Mouse (Mus musculus) skeletal muscle tissue, adult 2 months (tissue): ENCODE measurements at regions not wholly inside any gene's neighbourhood (a gene's known extent, or its start where the extent isn't known, plus 50 kb on each side); places are given as distances from the start of the nearest gene placed in this dataset.

Experiments
- DNase-seq: peaks from one replicate; pipeline ENCODE4 v3.0.0-alpha.2; 2012; ENCODE audit warnings: low read depth, low spot score

DNA sequence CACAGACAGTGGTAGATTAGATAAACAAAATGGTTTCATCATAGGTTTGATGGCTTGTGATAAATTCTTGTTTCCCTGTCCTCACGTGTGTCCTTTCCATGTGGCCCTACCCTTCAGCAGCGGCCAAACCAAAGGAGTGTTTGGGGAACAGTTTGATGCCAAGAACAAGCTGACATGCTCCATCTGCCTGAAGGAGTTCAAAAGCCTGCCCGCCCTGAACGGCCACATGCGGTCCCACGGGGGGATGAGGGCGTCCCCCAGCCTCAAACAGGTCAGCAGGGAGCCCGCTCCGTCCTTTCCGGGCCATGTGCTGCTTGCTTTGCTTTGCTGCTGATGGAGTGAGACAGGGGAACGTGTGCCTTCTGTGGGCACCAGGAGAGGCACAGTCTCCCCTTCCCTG, 51.0 kb upstream of the Mrps10 start:
- no peak for DNase-seq

DNA sequence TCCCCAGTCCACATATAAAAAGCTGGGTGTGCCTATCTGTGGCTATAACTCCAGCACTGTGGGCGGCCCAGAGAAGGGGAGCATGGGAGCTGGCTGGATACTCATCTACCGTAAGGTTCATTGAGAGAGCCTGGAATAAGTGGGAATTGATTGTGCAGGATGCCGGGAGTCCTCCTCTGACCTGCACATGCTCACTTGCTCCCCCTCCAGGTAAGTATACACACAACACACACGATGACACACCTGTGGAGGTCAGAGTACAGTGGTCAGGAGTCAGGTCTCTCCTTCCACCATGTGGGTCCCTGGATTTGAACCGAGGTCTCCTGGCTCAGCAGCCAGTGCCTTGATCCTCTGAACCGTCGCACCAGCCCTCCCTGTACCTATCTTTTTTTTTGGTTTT, 55.5 kb upstream of the Mrps10 start:
- no peak for DNase-seq

DNA sequence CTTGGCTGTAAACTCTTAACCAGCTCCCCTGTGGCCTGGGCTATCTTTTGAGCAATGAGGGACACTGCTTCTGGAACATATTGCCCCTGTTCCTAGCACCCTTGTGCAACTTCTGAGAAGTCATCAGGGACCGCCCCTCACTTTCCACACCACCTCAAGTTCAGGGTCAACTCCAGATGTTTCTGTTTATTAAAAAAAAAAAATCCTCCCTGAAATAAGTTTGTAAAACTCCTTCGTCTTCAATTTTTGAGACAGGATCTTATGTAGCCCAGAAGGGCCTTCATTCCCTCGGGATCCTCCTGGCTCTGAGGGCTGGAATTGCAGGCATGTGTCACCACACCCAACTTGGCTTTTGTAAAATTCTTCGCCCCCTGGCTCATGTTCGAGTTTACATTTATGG, 57.4 kb upstream of the Mrps10 start:
- DNase-seq = peak; percentile 21

DNA sequence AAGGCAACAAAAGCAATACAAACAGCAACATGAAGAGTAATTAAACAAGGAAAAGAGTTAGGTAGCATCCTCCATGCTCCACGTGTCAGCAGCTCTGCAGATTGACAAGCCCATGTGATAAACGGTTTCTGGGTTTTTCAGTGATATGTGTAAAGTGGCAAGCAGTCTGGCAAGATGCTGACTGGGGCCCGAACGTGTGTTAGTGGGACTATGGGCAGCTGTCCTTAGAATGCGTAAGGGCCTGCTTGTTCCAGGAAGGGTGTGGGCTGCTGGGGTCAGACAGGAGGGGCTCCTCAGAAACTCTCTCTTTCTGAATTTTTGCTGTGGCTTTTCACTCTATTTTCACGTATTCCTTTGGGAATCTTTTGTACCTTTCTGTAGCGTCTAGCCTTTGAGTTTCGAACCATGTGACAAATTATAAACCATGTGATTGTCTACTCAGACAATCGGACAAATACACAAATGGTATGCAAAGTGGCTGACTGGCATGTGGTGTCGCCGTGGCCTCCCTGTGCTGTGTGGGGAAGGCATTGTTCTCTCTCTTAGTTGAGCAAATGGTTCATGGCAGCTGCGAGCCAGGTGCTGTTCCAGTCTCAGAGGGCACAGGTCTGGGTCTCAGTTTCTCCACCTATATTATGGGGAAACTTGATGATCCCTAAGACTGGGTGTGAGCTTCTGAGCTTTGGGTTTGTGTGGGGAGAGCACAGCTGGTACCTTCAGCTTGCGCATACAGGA, 62.5 kb upstream of the Mrps10 start:
- DNase-seq = no peak

DNA sequence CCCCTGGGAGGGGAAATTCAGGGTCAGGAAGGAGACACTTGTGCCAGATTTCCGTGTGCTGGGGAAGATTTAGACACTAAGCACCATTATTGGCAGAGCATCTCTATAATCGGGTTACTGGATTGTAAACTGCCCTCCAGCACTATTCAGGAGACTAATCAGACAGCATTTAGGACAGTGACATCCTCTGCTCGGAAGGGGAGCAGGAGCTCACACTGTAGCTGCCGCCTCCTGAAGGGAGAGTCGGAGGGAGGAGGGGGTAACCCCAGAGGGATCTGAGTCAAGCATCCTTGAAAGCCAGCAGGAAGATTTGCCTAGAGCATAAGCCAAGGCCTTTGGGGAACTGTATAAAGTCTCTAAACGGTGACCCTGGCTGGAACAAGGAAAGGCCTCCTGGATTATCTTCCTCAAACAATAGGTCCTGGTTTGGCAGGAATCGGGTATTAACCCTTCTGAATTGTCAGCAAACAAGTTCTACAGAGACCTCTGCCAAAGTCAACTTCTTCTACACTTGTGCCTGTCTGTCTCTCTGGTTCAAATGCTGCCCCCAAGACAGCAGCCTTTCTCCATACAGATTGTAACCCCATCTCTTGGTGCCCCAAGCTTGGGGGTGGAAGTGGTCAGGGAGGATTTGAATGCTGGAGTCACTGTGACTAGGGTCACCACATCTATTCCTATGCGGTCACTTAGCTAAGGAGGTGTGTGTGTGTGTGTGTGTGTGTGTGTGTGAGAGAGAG, 64.1 kb upstream of the Mrps10 start:
- DNase-seq = peak; percentile 18

DNA sequence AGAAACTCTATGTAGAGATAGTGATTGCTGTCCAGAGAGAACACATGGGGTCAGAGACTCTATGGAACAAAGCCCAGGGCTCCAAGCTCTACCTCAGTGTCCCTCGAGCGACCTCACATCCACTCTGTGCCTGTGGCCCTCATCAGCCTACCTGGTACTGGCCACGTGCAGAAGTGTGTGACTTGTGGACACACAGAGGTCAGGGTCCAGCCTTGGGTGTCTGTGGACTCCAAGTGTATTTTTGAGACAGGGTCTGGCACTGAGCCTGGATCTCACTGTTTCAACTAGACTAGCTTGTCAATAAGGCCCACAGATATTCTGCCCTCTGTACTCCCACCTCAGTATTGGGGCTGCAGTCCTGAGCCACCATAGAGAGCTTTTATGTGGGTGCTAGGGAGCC, 65.1 kb upstream of the Mrps10 start:
- DNase-seq = no peak

DNA sequence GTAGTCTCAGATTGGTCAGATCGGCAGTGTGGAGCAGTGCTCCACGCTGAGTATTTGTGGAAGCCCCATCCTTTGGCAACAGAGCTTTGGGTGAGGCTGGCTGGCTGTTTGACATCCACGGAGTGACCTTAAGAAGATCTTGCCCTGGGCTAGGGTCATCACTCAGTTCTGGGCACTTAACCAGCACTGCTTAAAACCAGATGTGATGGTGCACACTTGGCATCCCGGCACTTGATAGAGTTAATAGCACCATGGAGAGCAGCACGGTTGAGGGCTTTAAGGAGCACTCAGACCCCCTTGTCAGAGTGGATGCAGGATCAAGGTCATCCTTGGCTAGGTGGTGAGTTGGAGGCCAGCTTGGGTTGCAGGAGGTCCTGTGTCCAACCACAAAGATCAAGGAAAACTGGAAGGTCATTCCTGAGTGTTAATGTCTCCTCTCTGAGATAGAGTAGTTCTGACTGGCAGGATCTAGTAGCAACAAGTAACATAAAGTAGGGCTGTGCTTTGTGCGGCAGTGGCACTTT, 70.2 kb upstream of the Mrps10 start:
- no peak for DNase-seq

DNA sequence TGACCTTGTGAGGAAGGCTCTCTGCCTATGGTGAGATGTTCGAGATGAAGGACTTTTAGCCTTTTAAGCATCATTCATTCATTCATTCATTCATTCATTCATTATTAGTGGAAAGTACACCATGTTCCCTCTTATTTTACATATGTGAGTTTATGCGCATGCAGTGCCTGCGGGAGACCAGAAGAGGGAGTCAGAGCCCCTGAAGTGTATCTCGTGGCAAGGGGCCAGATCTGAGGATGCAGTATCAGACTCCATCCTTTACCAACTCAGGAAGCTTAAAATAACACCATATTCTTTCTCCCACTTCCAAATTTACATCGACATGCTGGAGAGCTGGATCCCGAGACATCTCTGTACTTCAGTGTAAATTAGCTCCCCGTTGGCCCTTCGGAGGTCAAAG, 70.7 kb upstream of the Mrps10 start:
- DNase-seq = no peak

DNA sequence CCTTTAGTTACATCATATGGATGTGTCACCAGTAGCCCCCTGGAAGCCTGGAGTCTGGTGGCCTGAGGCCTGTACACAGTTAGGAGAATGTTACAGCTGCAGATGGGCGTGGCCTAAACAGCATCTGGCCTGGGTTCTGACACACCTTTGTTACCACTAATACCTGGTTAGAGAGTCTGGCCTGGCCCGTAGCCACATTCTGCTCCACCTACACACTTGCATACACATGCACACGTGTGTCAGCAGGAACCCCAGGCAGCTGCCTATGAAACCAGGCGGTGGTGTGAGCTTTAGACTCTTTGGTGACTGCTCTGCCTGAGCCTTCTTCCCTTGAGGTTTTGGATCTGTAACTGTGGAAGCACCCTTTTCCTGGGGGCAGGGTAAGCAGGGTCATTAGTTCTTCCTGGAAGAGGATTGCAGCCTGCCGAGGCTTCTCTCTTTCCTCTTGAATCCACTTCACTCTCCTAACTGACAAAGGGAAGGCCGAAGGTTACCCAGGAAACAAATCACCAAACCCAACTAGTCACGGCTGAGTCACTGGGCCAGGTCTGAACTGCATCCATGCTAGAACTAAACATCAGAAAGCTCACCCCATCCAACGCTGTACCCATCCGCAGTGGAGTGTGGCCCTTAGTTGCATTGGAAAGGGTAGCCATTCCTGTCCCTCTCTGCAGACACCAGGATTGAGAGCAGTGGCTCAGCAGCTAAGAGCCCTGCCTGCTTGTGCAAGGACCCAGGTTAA, 71.8 kb upstream of the Mrps10 start:
- no peak for DNase-seq

DNA sequence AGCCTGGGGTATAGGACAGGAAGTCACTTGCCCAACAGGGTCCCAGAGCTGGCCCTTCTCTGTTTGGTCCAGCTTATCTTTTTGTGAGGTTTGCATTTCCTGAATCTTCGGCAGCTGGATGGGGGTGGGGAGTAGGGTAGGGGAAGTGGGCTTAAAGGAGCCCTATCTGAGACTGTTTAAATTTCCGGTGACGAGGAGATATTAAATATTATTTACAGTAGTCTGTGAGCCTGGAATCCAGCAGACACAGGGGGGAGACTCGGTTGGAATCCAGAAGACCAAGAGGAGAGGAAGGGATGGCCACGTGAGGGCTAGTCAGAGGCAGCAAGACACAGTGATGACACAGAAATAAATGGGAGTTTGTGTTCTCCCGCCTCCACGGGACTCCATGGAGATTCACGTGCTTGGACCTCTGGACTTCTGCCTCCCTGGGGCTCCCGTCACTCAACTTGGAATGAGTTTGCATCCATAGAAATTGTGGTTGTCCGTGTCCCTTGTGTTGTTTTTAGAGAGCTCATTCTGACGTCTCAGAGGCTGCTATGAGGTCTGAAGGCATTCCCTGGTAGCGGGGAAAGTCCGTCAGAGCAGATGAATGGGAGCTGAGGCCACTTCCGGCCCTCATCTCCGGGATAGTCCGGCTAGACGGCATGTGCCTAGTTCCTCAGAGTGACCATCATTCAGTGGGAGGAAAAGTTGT, 73.2 kb upstream of the Mrps10 start:
- DNase-seq = peak; percentile 36

DNA sequence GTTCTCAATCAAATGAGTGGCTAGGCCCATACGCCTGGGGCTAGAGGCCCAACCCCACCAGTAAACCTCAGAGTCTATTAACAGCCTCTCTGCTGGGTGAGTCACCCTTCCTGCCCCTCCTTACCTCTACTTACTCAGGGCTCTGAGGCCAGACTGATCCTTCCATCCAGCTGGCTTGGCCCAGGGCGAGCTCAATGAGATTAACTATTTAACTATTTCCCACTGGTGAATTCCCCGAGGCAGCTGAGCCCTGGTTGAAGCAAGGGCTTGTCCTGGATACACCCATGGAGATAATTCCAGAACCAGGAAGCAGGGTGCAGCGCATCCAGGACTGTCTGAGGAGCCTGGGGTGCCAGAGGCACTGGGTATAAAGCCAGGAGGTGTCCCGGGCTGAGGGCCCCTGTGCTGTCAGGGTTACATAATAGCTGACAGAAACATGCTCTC, 74.6 kb upstream of the Mrps10 start:
- peak; percentile 77 for DNase-seq

DNA sequence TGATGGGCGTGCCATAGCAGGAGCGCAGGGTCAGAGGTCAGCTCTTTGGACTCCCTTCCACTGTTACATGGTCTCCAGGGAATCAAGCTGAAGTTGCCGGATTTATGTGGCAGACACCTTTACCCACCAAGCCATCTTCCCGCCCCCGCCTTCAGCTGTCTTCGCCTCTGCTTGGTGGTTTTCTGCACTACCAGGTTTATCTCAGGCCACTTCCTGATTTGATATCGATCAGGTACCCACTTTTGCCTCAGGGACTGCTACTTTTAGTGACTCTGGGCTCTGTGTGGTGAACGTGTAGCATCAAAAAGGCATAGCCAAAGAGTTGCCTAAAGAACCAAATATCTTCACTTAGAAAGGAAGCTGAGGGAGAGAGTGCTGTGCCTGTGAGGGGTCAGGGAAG, 75.5 kb upstream of the Mrps10 start:
- DNase-seq = no peak

DNA sequence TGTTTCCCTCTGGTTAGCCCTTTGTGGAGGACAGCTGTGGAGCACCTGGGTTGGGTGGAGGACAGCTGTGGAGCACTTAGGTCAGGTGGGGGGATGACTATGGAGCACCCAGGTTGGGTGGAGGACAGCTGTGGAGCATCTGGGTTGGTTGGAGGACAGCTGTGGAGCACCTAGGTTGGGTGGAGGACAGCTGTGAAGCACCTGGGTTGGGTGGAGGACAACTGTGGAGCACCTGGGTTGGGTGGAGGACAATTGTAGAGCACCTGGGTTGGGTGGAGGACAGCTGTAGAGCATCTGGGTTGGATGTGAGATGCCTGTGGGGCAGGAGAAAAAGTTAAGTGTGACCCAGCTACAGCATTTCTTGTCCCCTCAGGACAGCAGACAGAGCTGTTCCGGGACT, 77.1 kb upstream of the Mrps10 start:
- no peak for DNase-seq

DNA sequence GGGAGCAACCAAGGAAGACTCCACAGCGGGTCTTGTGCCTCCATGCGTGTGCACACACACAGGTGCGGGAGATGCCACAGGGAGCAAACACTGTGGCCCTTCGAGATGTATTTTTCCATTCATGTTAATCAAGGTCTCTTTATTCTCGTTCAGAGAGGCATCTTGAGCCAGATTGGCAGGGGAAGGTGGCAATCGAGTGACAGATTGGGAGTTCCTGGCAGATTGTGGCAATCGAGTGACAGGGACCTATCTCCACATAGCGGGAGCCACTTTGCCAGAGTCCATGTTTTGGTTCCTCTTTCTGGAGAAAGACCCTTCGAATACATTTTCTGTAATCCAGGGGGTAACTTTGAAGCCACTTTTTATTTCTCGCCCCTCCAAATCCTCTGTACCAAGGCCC, 83.1 kb upstream of the Mrps10 start:
- DNase-seq = no peak

DNA sequence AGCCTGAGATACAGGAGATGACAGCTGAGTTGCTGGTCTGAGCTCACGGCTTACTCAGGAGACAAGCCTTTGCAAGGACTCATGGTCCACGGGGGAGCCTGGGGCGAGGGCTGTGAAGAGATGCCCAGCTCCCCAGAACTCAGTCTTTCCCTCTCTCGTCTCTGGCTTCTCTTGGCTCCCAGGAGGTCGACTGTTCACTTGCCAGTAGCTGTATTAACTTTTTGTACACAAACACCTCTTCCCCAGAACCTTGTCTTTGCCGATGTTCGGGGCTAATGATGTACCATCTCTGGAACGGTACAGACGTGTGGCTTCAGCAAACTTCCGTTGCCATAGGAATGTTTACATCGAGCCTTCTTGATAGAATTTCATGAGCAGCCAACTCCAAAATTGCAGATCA, 84.5 kb upstream of the Mrps10 start:
- no peak for DNase-seq

DNA sequence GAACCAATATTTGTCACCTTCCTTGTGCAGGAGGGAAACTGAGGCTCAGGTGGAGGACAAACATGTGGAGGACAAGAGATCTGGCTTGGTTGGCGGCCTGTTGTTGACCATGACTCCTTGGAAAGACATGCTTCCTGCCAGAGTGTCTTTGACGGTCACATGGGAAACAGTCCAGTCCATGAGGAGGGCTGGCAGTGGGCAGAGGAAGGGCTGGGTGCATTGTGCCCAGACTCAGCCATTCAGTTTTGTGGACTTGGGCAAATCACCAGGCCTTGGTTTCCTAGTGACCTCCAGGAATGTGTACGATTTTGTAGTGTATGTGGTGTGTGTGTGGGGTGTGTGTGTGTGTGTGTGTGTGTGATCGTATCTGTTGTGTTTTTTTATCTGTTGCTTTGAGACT, 85.5 kb upstream of the Mrps10 start:
- DNase-seq = no peak

DNA sequence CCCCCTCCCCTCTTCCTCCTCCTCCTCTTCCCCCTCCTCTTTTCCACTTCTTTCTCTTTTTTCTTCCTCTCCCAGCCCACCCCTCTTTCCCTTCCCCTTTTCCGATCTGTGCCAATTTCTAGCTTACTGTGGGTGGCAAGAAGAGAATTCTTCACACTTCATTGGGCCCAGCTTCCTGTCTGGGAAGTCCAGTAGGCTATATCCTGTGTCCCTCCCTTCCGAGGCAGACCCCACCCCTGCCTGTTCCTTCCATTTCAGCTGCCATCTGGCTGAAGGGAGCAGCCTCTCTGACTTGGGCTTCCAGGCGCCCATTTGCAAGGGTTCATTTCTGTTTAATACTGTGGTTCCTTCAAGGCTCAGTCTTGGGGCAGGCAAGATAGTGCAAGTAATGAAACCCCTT, 86.2 kb upstream of the Mrps10 start:
- no peak for DNase-seq

DNA sequence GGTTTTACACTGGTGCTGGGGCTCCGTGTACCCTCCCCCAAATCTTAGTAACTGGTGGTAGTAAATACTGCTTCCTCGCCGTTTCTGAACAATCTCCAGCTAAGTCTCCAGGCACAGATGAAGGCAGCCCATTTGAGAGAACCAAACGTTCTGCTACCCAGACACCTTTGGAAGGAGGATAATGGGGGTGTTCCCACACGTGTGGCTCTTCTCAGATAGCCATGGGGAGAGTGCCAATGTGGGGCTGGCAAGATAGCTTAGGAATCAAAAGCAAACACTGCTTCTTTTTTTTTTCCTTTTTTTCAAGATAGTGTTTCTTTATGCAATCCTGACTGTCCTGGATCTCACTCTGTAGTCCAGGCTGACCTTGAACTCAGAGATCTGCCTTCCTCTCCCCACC, 90.8 kb upstream of the Mrps10 start:
- no peak for DNase-seq

DNA sequence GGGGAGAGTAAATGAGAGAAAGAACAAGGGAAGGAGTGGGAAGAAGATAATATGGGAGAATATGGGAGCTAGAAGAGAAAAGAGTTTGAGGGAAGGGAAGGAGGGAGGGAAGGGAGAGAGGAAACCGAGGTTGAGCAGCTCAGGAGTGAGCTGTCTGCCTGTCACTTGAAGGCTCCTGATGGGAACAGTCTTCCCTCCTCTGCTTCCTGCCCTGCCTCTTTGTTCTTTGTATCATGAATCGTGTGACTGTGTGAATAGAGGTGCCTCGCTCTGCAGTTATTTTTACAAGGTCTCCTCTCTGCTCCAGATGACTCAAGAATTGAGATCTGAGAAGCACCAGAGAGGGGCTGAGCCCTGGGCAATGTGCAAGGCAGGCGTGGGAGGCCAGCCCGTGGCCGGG, 92.0 kb upstream of the Mrps10 start:
- DNase-seq = no peak

DNA sequence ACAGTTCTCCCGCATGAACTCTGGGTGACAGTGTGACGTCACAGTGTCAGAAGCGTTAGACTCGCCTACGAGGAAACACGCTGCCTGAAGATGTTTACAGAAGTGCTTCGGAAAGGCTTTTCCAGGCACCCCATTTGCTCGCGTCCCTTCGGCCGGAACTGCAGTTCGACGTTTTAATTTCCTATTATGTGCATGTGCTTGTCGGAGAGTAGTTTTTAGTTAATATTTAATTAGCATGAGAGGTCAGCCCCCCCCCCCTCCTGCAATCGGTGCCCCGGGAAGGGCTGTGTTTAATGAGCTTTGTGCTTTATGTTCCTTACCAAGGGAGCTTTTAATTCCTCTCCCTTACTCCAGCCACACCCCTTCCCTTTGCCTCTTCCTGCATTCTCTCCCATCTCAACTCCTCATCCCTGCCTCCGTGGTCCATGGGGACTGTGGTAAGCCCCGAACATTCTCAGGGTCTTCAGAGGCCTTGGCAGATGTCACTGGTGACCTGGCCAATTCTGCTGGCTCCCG, 92.8 kb upstream of the Mrps10 start:
- no peak for DNase-seq

DNA sequence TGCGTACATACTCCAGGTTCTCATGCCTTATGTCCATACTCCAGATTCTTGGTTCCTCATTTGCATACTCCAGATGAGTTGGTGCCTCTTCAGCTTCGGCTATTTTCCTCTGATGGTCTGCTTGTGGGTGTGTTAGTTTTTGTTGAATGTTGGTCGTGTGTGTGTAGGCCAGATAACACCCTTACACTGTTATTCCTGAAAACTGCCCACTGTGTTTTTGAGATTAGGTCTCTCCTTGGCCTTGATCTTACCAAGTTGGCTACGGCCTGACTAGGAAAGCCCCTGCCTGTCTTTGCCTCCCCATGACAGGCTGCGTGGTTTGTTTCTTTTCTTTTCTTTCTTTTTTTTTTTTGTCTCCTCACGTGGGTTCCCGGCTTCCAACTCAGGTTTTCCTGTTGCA, 95.4 kb upstream of the Mrps10 start:
- no peak for DNase-seq
